Mouse (Mus musculus) MEL (cell line): Measurements from ENCODE around the gene Ltbp2. TPM values are rescaled to one million over a fixed set of nuclear protein-coding genes. Genes with fewer than 3 reads are reported as not detected.

Experiments used
- DNase-seq: peaks from one replicate; pipeline ENCODE4 v3.0.0; 2011; ENCODE audit warnings: low read depth, low spot score
- H3K27ac ChIP-seq: 2 replicates; pipeline ENCODE4 v1.5.1; 2012; ENCODE audit warnings: low read depth, mild to moderate bottlenecking, control low read depth, low read length, moderate library complexity; ENCODE audit not compliant: control insufficient read depth
- H3K27me3 ChIP-seq, 2 experiments: fragments of 150-350 bp in 1 of 2; sonication (generic) in 1 of 2; 2 replicates each; pipeline ENCODE4 v1.6.1; 2012; ENCODE audit warnings: low read length in 2 of 2, mild to moderate bottlenecking in 2 of 2, improper control_type of control experiment in 1 of 2, moderate library complexity in 1 of 2; ENCODE audit not compliant: insufficient read depth in 2 of 2, control insufficient read depth in 1 of 2
- H3K36me3 ChIP-seq, 2 experiments: 2 replicates each; pipeline ENCODE4 v1.6.1; 2012 to 2014; ENCODE audit warnings: low read length in 2 of 2, improper control_type of control experiment in 1 of 2, inconsistent platforms in 1 of 2, mild to moderate bottlenecking in 1 of 2; ENCODE audit not compliant: insufficient read depth in 2 of 2, control insufficient read depth in 1 of 2
- H3K4me1 ChIP-seq, 2 experiments: fragments of 150-350 bp in 1 of 2; sonication (generic) in 1 of 2; 2 replicates each; pipeline ENCODE4 v1.6.1; 2012; ENCODE audit warnings: low read length in 2 of 2, improper control_type of control experiment in 1 of 2, mild to moderate bottlenecking in 1 of 2; ENCODE audit not compliant: insufficient read depth in 2 of 2, control insufficient read depth in 1 of 2
- H3K4me3 ChIP-seq, 2 experiments: fragments of 150-350 bp in 1 of 2; sonication (generic) in 1 of 2; 2 replicates each; pipeline ENCODE4 v1.5.1; 2012; ENCODE audit warnings: low read depth in 2 of 2, low read length in 2 of 2, mild to moderate bottlenecking in 2 of 2, moderate library complexity in 2 of 2, control low read depth in 1 of 2, improper control_type of control experiment in 1 of 2; ENCODE audit not compliant: control insufficient read depth in 1 of 2, insufficient read depth in 1 of 2
- H3K79me2 ChIP-seq: 2 replicates; pipeline ENCODE4 v1.6.1; 2012; ENCODE audit warnings: mild to moderate bottlenecking, low read length, moderate library complexity; ENCODE audit not compliant: control insufficient read depth, poor library complexity, insufficient read depth
- H3K9ac ChIP-seq: 2 replicates; pipeline ENCODE4 v1.6.1; 2012; ENCODE audit warnings: low read depth, mild to moderate bottlenecking, control low read depth, low read length, moderate library complexity; ENCODE audit not compliant: control insufficient read depth, poor library complexity, severe bottlenecking
- H3K9me3 ChIP-seq: fragments of 150-350 bp; sonication (generic); replicated peaks from 2 replicates; pipeline ENCODE4 v1.6.1; 2012; ENCODE audit warnings: mild to moderate bottlenecking, low read length, improper control_type of control experiment, moderate library complexity; ENCODE audit not compliant: insufficient read depth
- BHLHE40 ChIP-seq: IDR thresholded peaks from 2 replicates; pipeline ENCODE4 v1.6.1; 2012; ENCODE audit warnings: low read depth, mild to moderate bottlenecking, inconsistent platforms, low read length, improper control_type of control experiment, borderline replicate concordance
- CHD1 ChIP-seq: IDR thresholded peaks from 2 replicates; pipeline ENCODE4 v1.6.1; 2012; ENCODE audit warnings: low read depth, mild to moderate bottlenecking, inconsistent platforms, low read length, improper control_type of control experiment
- EP300 ChIP-seq, 2 experiments: IDR thresholded peaks; 2 replicates each; pipeline ENCODE4 v1.6.1; 2011; ENCODE audit warnings: improper control_type of control experiment in 2 of 2, low read length in 2 of 2, low read depth in 1 of 2, mild to moderate bottlenecking in 1 of 2
- GABPA ChIP-seq: IDR thresholded peaks from 2 replicates; pipeline ENCODE4 v1.6.1; 2012; ENCODE audit warnings: low read depth, mild to moderate bottlenecking, inconsistent platforms, low read length, improper control_type of control experiment, moderate library complexity
- GATA1 ChIP-seq: IDR thresholded peaks from 2 replicates; pipeline ENCODE4 v1.6.1; 2011; ENCODE audit warnings: low read depth, low read length, improper control_type of control experiment
- KAT2A ChIP-seq: conservative IDR thresholded peaks from 2 replicates; pipeline ENCODE4 v1.6.1; 2012; ENCODE audit warnings: low read depth, low read length, improper control_type of control experiment, inconsistent platforms
- MAFK ChIP-seq: IDR thresholded peaks from 2 replicates; pipeline ENCODE4 v1.6.1; 2011; ENCODE audit warnings: low read depth, mild to moderate bottlenecking, low read length, improper control_type of control experiment, borderline replicate concordance
- MAX ChIP-seq: IDR thresholded peaks from 2 replicates; pipeline ENCODE4 v1.6.1; 2011; ENCODE audit warnings: low read length, improper control_type of control experiment
- MXI1 ChIP-seq: IDR thresholded peaks from 2 replicates; pipeline ENCODE4 v1.6.1; 2011; ENCODE audit warnings: mild to moderate bottlenecking, low read depth, low read length, improper control_type of control experiment
- POLR2A ChIP-seq, 2 experiments: IDR thresholded peaks; 2 replicates each; pipeline ENCODE4 v1.6.1; 2011 to 2012; ENCODE audit warnings: low read length in 2 of 2, mild to moderate bottlenecking in 2 of 2, control low read depth in 1 of 2, improper control_type of control experiment in 1 of 2, low read depth in 1 of 2, moderate library complexity in 1 of 2; ENCODE audit not compliant: control insufficient read depth in 1 of 2, insufficient read depth in 1 of 2, poor library complexity in 1 of 2
- POLR2AphosphoS5 ChIP-seq: IDR thresholded peaks from 2 replicates; pipeline ENCODE4 v1.6.1; 2012; ENCODE audit warnings: low read depth, borderline replicate concordance, mild to moderate bottlenecking, inconsistent platforms, low read length, moderate library complexity, mixed read lengths
- SIN3A ChIP-seq: IDR thresholded peaks from 2 replicates; pipeline ENCODE4 v1.6.1; 2012; ENCODE audit warnings: low read length, improper control_type of control experiment, inconsistent platforms
- SMC3 ChIP-seq: IDR thresholded peaks from 2 replicates; pipeline ENCODE4 v1.6.1; 2011; ENCODE audit warnings: low read depth, low read length, improper control_type of control experiment
- TAL1 ChIP-seq: IDR thresholded peaks from 2 replicates; pipeline ENCODE4 v1.6.1; 2012; ENCODE audit warnings: mild to moderate bottlenecking, inconsistent platforms, low read length, moderate library complexity, mixed read lengths
- TBP ChIP-seq: IDR thresholded peaks from 2 replicates; pipeline ENCODE4 v1.8.0; 2011; ENCODE audit warnings: low read depth, low read length, improper control_type of control experiment
- polyA plus RNA-seq, 2 experiments: library from polyadenylated mRNA; stranded (reverse) in 1 of 2; unstranded in 1 of 2; fragments of >175 nt in 1 of 2; fragments of >200 nt in 1 of 2; gene quantifications; 2 replicates each; pipeline versions ENCODE4 v1.2.1 to v1.2.4; 2012; ENCODE audit warnings: low replicate concordance in 2 of 2, low read depth in 1 of 2; ENCODE audit not compliant: insufficient read length in 2 of 2, insufficient read depth in 1 of 2, missing spikeins in 1 of 2
- total RNA-seq: library from RNA; depleted of rRNA; stranded (reverse); fragments of 300-350 nt; gene quantifications from 2 replicates; pipeline ENCODE4 v1.2.3, GENCODE M21; 2012

The Ltbp2 gene
- total and polyA plus RNA-seq, 3 experiments, result 0.01 to 0.08 TPM; not detected in 1

- Histone ChIP-seq H3K79me2 (no peaks in the 10 kb centered on the region), H3K9me3 (no peaks in the 10 kb centered on the region), H3K36me3 (peaks cover 0 to 12% of the 10 kb centered on the region in 2 experiments; a peak in 2 of 4 replicates)
- no peak for DNase-seq
- no peak for TF ChIP-seq SMC3
- TF ChIP-seq POLR2A (IDR thresholded peaks at IDR 0.05; ENCODE audit: control insufficient read depth in 1 of 2, insufficient read depth in 1 of 2, low read depth in 1 of 2, low read length in 2 of 2, poor library complexity in 1 of 2), result no peak
- no peak for TF ChIP-seq TAL1
- no peak for TF ChIP-seq EP300 (IDR thresholded peaks at IDR 0.05; ENCODE audit: low read depth in 1 of 2, low read length in 2 of 2)
- no peak for TF ChIP-seq KAT2A
- no peak for TF ChIP-seq BHLHE40
- TF ChIP-seq GATA1, result no peak
- no peak for TF ChIP-seq MAFK
- TF ChIP-seq SIN3A, result no peak
- TF ChIP-seq TBP, result no peak
- no peak for TF ChIP-seq MXI1
- TF ChIP-seq, all 39 proteins: peak for 0
- H3K4me1 ChIP-seq, result peaks cover 15 to 20% of the 10 kb centered on the region in 2 experiments
- no peak overlapping the region for H3K9ac ChIP-seq
- H3K4me3 ChIP-seq, result no peak overlapping the region
- H3K27me3 ChIP-seq, result peaks cover 0 to 2% of the 10 kb centered on the region in 2 experiments; a peak in 1 of 4 replicates
- no peak overlapping the region for H3K27ac ChIP-seq
Observed at GRCm38 (mm10) chr12:84856532-84856931, 19.8 kb downstream of the Ltbp2 start.

GRCm38 (mm10) chr12:84855084-84855625, 21.2 kb downstream of the Ltbp2 start:
- TF ChIP-seq CHD1 (no peak), MAX (no peak), GABPA (no peak), TBP (no peak), KAT2A (no peak), POLR2AphosphoS5 (no peak)
- Histone ChIP-seq H3K4me3 (no peak overlapping the region), H3K36me3 (peaks cover 0 to 12% of the 10 kb centered on the region in 2 experiments; a peak in 2 of 4 replicates), H3K9ac (no peak overlapping the region), H3K27me3 (no peaks in the 10 kb centered on the region; a peak in 1 of 4 replicates), H3K79me2 (no peaks in the 10 kb centered on the region), H3K4me1 (peaks cover 15 to 20% of the 10 kb centered on the region in 2 experiments), H3K9me3 (no peaks in the 10 kb centered on the region), H3K27ac (peak overlapping the region; percentile 19; the same call in 1 of the 2 replicates)
- DNase-seq, result peak; percentile 23
